Mouse (Mus musculus): ENCODE measurements around the gene Selenon.
"Not testable (repeated sequence)": the region's sequence is repeated elsewhere in the genome, so short reads cannot be mapped to it uniquely, and the experiment has no call there.

Gene Selenon

DNA sequence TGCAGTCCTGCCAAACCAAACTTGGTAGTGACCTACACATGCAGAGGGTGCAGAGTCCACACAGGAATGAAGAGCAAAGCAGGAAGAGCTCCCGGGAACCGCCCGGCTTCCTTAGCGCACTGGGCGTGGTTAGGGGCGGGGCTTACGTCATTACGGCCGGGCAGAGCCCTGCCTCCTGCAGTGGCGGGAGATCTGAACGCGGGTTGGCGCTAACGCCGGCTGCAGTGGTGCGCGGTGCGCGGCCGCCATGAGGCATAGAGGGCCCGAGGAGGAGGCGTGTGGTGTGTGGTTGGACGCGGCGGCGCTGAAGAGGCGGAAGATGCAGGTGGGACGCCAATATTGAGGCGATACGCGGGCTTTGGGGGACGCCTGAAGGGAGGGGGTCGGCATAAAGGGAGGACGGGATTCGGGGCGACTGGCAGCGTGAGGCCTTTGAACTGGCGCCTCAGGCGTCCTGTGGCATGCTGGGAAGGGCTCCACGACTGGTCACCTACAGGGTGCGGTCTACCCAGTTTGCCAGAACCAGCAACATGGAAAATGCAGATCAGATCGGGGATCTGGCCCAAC, 41.0 kb downstream of the Selenon start, which contains the start of gene Aunip:
Gene Aunip, plus strand, starts transcription at position 155 of the 567 bp plus-strand sequence.
- peak; percentile 81 to 86 for DNase-seq (ENCODE audit: low spot score in 2 of 2)

- no peak for DNase-seq (ENCODE audit: low spot score in 2 of 2)
These were observed 41.6 kb downstream of the Selenon start for GRCm38 (mm10) chr4:134510396-134510795.

- no peak for DNase-seq (ENCODE audit: low spot score in 2 of 2)
These were observed 45.3 kb downstream of the Selenon start for GRCm38 (mm10) chr4:134506713-134507112.

DNA sequence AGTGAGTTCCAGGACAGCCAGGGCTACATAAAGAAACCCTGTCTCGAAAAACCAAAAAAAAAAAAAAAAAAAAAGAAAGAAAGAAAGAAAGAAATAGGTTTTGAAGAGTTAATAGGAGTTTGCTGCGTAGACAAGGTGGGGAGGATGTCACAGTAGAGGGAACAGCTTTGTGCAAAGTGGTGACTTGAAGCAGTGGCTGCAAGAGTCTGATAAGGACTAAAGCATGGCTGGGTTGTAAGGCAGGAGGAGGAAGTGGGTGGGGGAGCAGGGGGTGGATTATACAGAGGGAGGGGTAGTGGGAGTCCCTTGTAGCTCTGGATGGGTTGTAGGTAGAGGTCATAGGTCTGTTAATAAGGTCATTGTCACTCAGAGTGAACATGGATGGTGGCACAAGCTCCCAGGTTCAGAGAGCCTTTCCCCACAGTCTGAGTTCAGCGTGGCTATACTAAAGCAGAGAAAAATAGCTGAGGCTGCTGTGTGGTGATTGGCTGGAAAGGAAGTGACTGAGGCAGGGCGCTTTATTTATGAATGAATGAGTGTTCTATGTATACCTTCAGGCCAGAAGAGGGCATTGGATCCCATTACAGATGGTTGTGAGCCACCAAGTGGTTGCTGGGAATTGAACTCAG, 45.9 kb downstream of the Selenon start:
- DNase-seq (ENCODE audit: low spot score in 2 of 2), result no peak

- no peak for DNase-seq (ENCODE audit: low spot score in 2 of 2)
These were observed 46.6 kb downstream of the Selenon start for GRCm38 (mm10) chr4:134505303-134505789.

- DNase-seq (ENCODE audit: low spot score in 2 of 2), result no peak
These were observed 48.1 kb downstream of the Selenon start for GRCm38 (mm10) chr4:134503686-134504357.

DNA sequence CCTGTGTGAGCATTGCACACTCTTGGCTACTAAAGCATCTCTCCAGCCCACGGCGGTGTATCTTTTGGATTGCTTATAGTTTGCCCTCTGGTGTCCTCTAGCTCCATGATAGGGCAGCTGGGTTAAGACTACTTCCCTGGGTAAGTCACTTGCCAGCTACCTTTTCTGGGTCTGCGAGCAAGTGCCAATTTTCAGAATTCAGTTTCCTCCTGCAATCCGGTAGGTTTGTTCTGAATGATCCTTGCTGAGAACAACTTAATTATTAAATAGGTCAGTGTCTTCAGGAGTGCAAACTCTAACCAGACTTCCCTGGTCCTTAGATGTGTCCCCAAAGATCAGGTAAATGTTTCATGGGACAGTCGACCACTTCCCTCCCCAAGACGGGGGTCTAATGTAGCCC, 50.9 kb downstream of the Selenon start:
- no peak for DNase-seq (ENCODE audit: low spot score in 2 of 2)

DNA sequence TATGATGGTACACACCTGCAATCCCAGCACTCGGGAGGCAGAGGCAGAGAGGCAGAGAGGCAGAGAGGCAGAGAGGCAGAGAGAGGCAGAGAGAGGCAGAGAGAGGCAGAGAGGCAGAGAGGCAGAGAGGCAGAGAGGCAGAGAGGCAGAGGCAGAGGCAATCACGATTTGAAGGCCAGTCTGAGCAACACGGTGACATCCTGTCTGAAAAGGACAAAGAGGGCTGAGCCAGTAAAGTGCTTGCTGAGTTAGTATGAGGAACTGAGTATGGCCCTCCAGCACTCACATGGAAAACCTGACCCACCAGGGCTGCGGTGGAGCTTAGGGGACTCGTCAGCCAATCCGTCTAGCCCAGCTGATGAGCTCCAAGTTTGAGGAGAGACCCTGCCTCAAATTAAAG, 53.0 kb downstream of the Selenon start:
- DNase-seq (ENCODE audit: low spot score in 2 of 2), result not testable (repeated sequence)

GRCm38 (mm10) chr4:134497986-134498731, 53.8 kb downstream of the Selenon start:
- DNase-seq (ENCODE audit: low spot score in 2 of 2), result no peak

DNA sequence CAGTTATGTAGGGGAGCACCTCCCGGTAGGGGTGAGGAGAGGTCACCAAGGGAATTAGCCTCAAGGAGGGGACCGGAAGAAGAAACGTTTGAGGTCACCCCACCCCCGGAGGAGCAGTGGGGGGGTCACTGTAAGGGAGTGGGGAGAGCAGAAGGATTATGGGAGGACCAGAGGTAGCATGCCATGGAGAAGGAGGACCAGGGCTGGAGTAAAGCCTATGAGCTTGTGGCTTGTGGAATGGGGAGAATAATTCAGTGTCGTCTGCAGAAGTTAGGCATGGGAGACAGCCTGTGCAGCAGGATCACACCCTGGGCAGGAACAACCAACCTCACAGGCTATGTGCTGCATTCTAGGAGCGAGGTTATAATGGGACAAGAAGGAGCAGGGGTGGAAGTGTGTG, 54.7 kb downstream of the Selenon start:
- DNase-seq (ENCODE audit: low spot score in 2 of 2), result peak in 1 of 2 experiments; percentile 26

GRCm38 (mm10) chr4:134496595-134497210, 55.3 kb downstream of the Selenon start, which contains the start of gene Paqr7:
Paqr7 (plus strand) TSS chr4:134496697.
- DNase-seq (ENCODE audit: low spot score in 2 of 2), result peak; percentile 81 to 83

DNA sequence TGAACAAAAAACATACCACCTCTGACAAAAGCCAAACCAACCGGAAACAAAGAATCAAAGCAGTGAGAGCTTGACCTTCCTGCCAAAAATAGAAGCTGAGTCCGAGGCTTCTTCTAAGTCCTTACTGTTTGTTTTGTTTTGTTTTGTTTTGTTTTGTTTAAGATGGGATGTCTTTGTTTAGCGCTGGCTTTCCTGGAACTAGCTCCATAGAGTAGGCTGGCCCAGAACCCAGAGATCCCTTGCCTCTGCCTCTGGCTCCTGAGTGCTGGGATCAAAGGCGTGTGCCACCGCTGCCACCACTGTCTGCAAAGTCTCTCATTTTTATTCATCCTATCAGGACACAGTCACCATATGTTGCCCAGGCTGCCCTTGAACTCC, 56.4 kb downstream of the Selenon start:
- no peak for DNase-seq (ENCODE audit: low spot score in 2 of 2)

- no peak for DNase-seq (ENCODE audit: low spot score in 2 of 2)
These were observed 57.0 kb downstream of the Selenon start for GRCm38 (mm10) chr4:134494780-134495545.

DNA sequence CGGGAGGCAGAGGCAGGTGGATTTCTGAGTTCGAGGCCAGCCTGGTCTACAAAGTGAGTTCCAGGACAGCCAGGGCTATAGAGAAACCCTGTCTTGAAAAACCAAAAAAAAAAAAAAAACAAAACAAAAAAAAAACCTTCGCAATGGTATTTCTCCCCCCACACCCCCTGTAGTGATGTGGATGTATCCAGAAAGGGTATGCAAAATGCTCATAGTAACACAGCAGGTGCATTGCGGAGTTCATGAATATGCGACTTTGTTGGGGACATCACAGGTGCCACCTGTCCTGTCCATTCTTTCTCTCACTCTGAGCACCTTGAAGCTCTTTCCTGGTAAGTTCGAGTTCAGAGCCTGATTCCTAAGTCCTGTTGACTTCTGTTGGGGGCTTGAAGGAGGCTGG, 57.8 kb downstream of the Selenon start:
- DNase-seq (ENCODE audit: low spot score in 2 of 2), result not testable (repeated sequence)

- DNase-seq (ENCODE audit: low spot score in 2 of 2), result no peak
These were observed 60.2 kb downstream of the Selenon start for GRCm38 (mm10) chr4:134491716-134492115.

DNA sequence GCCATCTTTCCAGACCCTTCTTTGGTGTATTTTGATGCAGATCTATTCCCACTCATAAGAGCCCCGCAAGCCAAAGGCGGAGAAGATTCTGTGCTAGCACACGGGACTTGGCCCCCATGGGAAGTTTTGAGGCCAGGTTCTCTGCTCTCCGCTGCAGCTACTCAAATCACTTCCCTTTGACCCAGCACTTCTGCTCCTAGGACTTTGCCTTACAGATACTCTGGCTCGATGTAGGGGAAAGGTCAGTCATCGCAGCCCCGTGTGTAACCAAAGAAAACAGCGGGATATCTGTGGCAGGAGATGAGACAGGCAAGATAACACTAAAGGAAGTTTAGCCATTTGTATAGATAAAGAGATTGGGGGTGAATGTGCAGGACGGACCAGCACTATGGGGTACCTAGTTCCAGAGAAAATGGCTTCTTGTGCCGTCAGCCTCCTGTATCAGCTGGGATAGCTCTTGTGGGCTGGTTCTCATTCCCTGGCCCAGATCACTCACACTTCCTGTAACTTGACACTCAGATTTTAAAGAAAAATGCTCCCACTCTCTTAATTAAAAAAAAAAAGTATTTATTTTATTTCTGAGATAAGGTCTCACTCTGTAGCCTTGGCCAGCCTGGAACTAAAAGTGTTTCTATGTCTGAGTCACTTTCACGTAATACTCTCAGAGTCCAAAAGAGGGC, 61.8 kb downstream of the Selenon start:
- no peak for DNase-seq (ENCODE audit: low spot score in 2 of 2)

DNA sequence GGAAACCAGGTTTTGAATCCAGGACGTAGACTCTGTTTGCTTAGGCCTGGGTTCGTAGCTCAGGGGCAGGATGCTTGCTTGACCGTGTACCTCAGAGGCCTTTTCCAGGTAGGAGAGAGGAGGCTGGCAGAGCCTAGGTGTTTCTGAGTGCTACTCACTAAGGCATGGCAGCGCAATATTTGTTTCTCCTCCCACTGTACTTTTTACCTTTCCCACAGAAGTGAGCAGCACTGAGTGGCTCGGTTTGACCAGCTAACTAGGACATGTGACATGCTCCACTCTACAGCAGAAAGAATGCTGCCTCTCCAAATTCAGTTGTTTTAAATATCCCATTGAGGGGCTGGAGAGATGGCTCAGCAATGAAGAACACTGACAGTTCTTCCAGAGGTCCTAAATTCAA, 63.8 kb downstream of the Selenon start:
- no peak for DNase-seq (ENCODE audit: low spot score in 2 of 2)

Data from heart, adult 9 months (tissue).